8 mouse cellular contexts compared by ENCODE assay signal in genomic region chr6:59209299-59209707, GRCm38 (mm10). TPM values are rescaled to one million over a fixed set of nuclear protein-coding genes. Genes with fewer than 3 reads are reported as not detected.
A peak's percentile ranks its signal among the peaks of the same experiment; 100 is the strongest.
DNase-seq lines count a peak whose midpoint lies in the region; ATAC-seq and TF ChIP-seq lines count a peak whose summit lies in the region.

No protein-coding gene starts in this region.

- no peaks in the 10 kb centered on the region for H3K79me2 ChIP-seq in heart, adult 2 months (replicated peaks; ENCODE audit: control insufficient read depth, insufficient read depth, low read length)

- no peaks in the 10 kb centered on the region for H3K27me3 ChIP-seq in heart, adult 2 months (ENCODE audit: control insufficient read depth, insufficient read depth, low read length)
- H3K27me3 ChIP-seq in ES-Bruce4 (ENCODE audit: control insufficient read depth, insufficient read depth, low read length, poor library complexity, severe bottlenecking), result no peaks in the 10 kb centered on the region
- H3K27me3 ChIP-seq in embryonic facial prominence, embryonic 13.5 days, result no peaks in the 10 kb centered on the region
- H3K27me3 ChIP-seq in hindbrain, postnatal 0 days (ENCODE audit: insufficient read depth, low read length), result no peaks in the 10 kb centered on the region
- H3K27me3 ChIP-seq in liver, embryonic 13.5 days, result no peaks in the 10 kb centered on the region
- no peaks in the 10 kb centered on the region for H3K27me3 ChIP-seq in neural tube, embryonic 12.5 days (replicated peaks)

- peak; percentile 33 for TF ChIP-seq CTCF in heart, adult 2 months (IDR thresholded peaks at IDR 0.05)
- TF ChIP-seq CTCF in ES-Bruce4 (IDR thresholded peaks at IDR 0.05; ENCODE audit: low read depth, low read length), result no peak
- peak; percentile 49 for TF ChIP-seq CTCF in hindbrain, postnatal 0 days (IDR thresholded peaks at IDR 0.05; ENCODE audit: low read depth)

- H3K4me2 ChIP-seq in embryonic facial prominence, embryonic 13.5 days, result peak overlapping the region; percentile 69
- peak overlapping the region; percentile 77 for H3K4me2 ChIP-seq in hindbrain, postnatal 0 days (ENCODE audit: low read depth, low read length)
- peak overlapping the region; percentile 80 for H3K4me2 ChIP-seq in liver, embryonic 13.5 days
- peak overlapping the region; percentile 68 for H3K4me2 ChIP-seq in neural tube, embryonic 12.5 days (replicated peaks)

- no peaks in the 10 kb centered on the region for H3K36me3 ChIP-seq in heart, adult 2 months (ENCODE audit: control insufficient read depth, insufficient read depth, low read length)
- no peaks in the 10 kb centered on the region for H3K36me3 ChIP-seq in ES-Bruce4 (ENCODE audit: control insufficient read depth, insufficient read depth, low read length, poor library complexity, severe bottlenecking)
- peaks cover 14% of the 10 kb centered on the region; the same call in 1 of the 2 replicates for H3K36me3 ChIP-seq in embryonic facial prominence, embryonic 13.5 days
- H3K36me3 ChIP-seq in hindbrain, postnatal 0 days (ENCODE audit: insufficient read depth, low read length), result no peaks in the 10 kb centered on the region
- no peaks in the 10 kb centered on the region for H3K36me3 ChIP-seq in liver, embryonic 13.5 days
- H3K36me3 ChIP-seq in neural tube, embryonic 12.5 days, result no peaks in the 10 kb centered on the region

- no peak for TF ChIP-seq POLR2A in heart, adult 2 months (IDR thresholded peaks at IDR 0.05; ENCODE audit: insufficient read depth, low read depth, low read length)
- TF ChIP-seq POLR2A in ES-Bruce4 (IDR thresholded peaks at IDR 0.05; ENCODE audit: insufficient read depth, low read length), result no peak

- 7% methylated on average over 5 of the region's 5 CpGs for WGBS in heart, adult 2 months
- WGBS in embryonic facial prominence, embryonic 13.5 days, result 38% methylated on average over 5 of the region's 5 CpGs
- WGBS in hindbrain, postnatal 0 days, result 32% methylated on average over 5 of the region's 5 CpGs
- 30% methylated on average over 5 of the region's 5 CpGs for WGBS in liver, embryonic 13.5 days (ENCODE audit: insufficient replicate concordance)
- whole genome bisulfite sequencing in neural tube, embryonic 12.5 days, result 42% methylated on average over 5 of the region's 5 CpGs

- H3K9ac ChIP-seq in heart, adult 2 months (ENCODE audit: low read depth, low read length), result peak overlapping the region; percentile 83
- peak overlapping the region; percentile 75 for H3K9ac ChIP-seq in ES-Bruce4 (ENCODE audit: low read depth, poor library complexity, severe bottlenecking)
- H3K9ac ChIP-seq in embryonic facial prominence, embryonic 13.5 days, result peak overlapping the region; percentile 85
- H3K9ac ChIP-seq in hindbrain, postnatal 0 days (replicated peaks; ENCODE audit: low read length), result peak overlapping the region; percentile 84
- H3K9ac ChIP-seq in liver, embryonic 13.5 days, result peak overlapping the region; percentile 85
- peak overlapping the region; percentile 81 for H3K9ac ChIP-seq in neural tube, embryonic 12.5 days

- peaks cover 2% of the 10 kb centered on the region for H3K4me1 ChIP-seq in heart, adult 2 months (ENCODE audit: control insufficient read depth, insufficient read depth, low read length)
- peaks cover 2% of the 10 kb centered on the region for H3K4me1 ChIP-seq in ES-Bruce4 (ENCODE audit: control insufficient read depth, insufficient read depth, low read length)
- peaks cover 4% of the 10 kb centered on the region; the same call in 1 of the 2 replicates for H3K4me1 ChIP-seq in embryonic facial prominence, embryonic 13.5 days
- H3K4me1 ChIP-seq in hindbrain, postnatal 0 days (ENCODE audit: insufficient read depth, low read length), result 0 out of 2 replicates have a peak, but pooled peaks cover 3% of the 10 kb centered on the region
- peaks cover 7% of the 10 kb centered on the region; the same call in 1 of the 2 replicates for H3K4me1 ChIP-seq in liver, embryonic 13.5 days (replicated peaks)
- H3K4me1 ChIP-seq in neural tube, embryonic 12.5 days, result no peaks in the 10 kb centered on the region

- peak overlapping the region; percentile 100 for H3K4me3 ChIP-seq in heart, adult 2 months
- peak overlapping the region; percentile 89 for H3K4me3 ChIP-seq in ES-Bruce4 (ENCODE audit: low read depth, low read length)
- H3K4me3 ChIP-seq in embryonic facial prominence, embryonic 13.5 days, result peak overlapping the region; percentile 73
- peak overlapping the region; percentile 87 for H3K4me3 ChIP-seq in hindbrain, postnatal 0 days (ENCODE audit: low read length)
- H3K4me3 ChIP-seq in liver, embryonic 13.5 days (replicated peaks), result peak overlapping the region; percentile 79
- H3K4me3 ChIP-seq in neural tube, embryonic 12.5 days, result peak overlapping the region; percentile 82

- peak; percentile 41; the same call in 1 of the 2 replicates for ATAC-seq in embryonic facial prominence, embryonic 13.5 days (ENCODE audit: insufficient number of reproducible peaks, insufficient read depth, low FRiP score, low TSS enrichment, low read depth)
- peak; percentile 74 for ATAC-seq in hindbrain, postnatal 0 days
- peak; percentile 43; the same call in 1 of the 2 replicates for ATAC-seq in liver, embryonic 13.5 days (ENCODE audit: low read depth)
- peak; percentile 81 for ATAC-seq in neural tube, embryonic 12.5 days (ENCODE audit: low FRiP score, low read depth)

- no peak for DNase-seq in heart, adult 2 months
- no peak for DNase-seq in heart, postnatal 25 days (ENCODE audit: low spot score)
- peak; percentile 33 for DNase-seq in hindbrain, postnatal 0 days (ENCODE audit: low spot score)
- no peak for DNase-seq in liver, embryonic 13.5 days
- DNase-seq in urinary bladder, postnatal 10 days (ENCODE audit: low spot score), result no peak

- H3K27ac ChIP-seq in heart, adult 2 months, result peak overlapping the region; percentile 90
- H3K27ac ChIP-seq in ES-Bruce4 (ENCODE audit: insufficient read depth, low read length), result no peak overlapping the region
- peak overlapping the region; percentile 81 for H3K27ac ChIP-seq in embryonic facial prominence, embryonic 13.5 days
- peak overlapping the region; percentile 92 for H3K27ac ChIP-seq in hindbrain, postnatal 0 days
- no peak overlapping the region for H3K27ac ChIP-seq in liver, embryonic 13.5 days
- no peak overlapping the region for H3K27ac ChIP-seq in neural tube, embryonic 12.5 days

- intact Hi-C loops in heart, adult 2 months (cut with DNase I), result no loop called here
- intact Hi-C loops in heart, postnatal 25 days (cut with DNase I), result no loop called here

- 0 out of 2 replicates have a peak, but pooled peaks cover 7% of the 10 kb centered on the region for H3K9me3 ChIP-seq in ES-Bruce4 (replicated peaks; ENCODE audit: control insufficient read depth, insufficient read depth, low read length, poor library complexity, severe bottlenecking)
- no peaks in the 10 kb centered on the region for H3K9me3 ChIP-seq in embryonic facial prominence, embryonic 13.5 days
- H3K9me3 ChIP-seq in hindbrain, postnatal 0 days (ENCODE audit: low read length), result no peaks in the 10 kb centered on the region
- no peaks in the 10 kb centered on the region for H3K9me3 ChIP-seq in liver, embryonic 13.5 days (replicated peaks)
- no peaks in the 10 kb centered on the region for H3K9me3 ChIP-seq in neural tube, embryonic 12.5 days

- TF ChIP-seq EP300 in heart, adult 2 months (IDR thresholded peaks at IDR 0.05; ENCODE audit: insufficient read depth, low read depth, low read length), result no peak
- TF ChIP-seq EP300 in ES-Bruce4 (IDR thresholded peaks at IDR 0.05; ENCODE audit: insufficient read depth, low read depth, low read length), result no peak

RNA-seq across cellular contexts. Expression of gene Tigd2, which starts 0.6 kb away (rescaled TPM):
- total RNA-seq in heart, adult 2 months (2021), result 10 to 100 TPM in 1 of 2 experiments, 1 to 10 TPM in 1; 9.6 to 13.6 TPM
- 2.2 and 3.8 TPM in 2 replicates for polyA plus RNA-seq in heart, adult 2 months (2012; rRNA removed)
- total RNA-seq in heart, postnatal 25 days (2021), result 10 to 100 TPM; 12.0 to 12.4 TPM
- polyA plus RNA-seq in ES-Bruce4 (2011; ENCODE audit: insufficient read depth, insufficient read length, low read depth, missing spikeins), result 8.8 and 10.7 TPM in 2 replicates
- polyA plus RNA-seq in embryonic facial prominence, embryonic 13.5 days (2015; fragmentation: Nextera tagmentation; extraction: Ambion mirVana), result 12.3 and 13.6 TPM in 2 replicates
- total RNA-seq in hindbrain, postnatal 0 days (2014; rRNA removed), result 10.9 and 13.2 TPM in 2 replicates
- polyA plus RNA-seq in hindbrain, postnatal 0 days (2015; fragmentation: Nextera tagmentation; extraction: Ambion mirVana), result 13.9 and 14.9 TPM in 2 replicates
- polyA plus RNA-seq in liver, embryonic 13.5 days (2015; fragmentation: Nextera tagmentation; extraction: Ambion mirVana), result 3.5 and 4.3 TPM in 2 replicates
- 8.0 and 8.3 TPM in 2 replicates for polyA plus RNA-seq in neural tube, embryonic 12.5 days (2016; fragmentation: Nextera tagmentation; extraction: Ambion mirVana)

Comparison
In these comparisons a context has a peak if more than half of its experiments do, and no peak if none do; other contexts are left out.
1. H3K27ac ChIP-seq: peak in heart, adult 2 months (single experiment), embryonic facial prominence, embryonic 13.5 days (single experiment) and hindbrain, postnatal 0 days (single experiment); none in ES-Bruce4 (single experiment), liver, embryonic 13.5 days (single experiment) and neural tube, embryonic 12.5 days (single experiment).
2. Peak in every context shown above with its lines, with median percentiles within 50 percentile points of each other: H3K4me3 ChIP-seq, H3K9ac ChIP-seq, ATAC-seq and H3K4me2 ChIP-seq.